Mouse (Mus musculus) kidney, adult 8-10 months (tissue): ENCODE measurements around the gene Gas6.

Source experiments
- DNase-seq, 2 experiments: peaks; one replicate each; pipeline ENCODE4 v3.0.0; 2022

The Gas6 gene

DNA sequence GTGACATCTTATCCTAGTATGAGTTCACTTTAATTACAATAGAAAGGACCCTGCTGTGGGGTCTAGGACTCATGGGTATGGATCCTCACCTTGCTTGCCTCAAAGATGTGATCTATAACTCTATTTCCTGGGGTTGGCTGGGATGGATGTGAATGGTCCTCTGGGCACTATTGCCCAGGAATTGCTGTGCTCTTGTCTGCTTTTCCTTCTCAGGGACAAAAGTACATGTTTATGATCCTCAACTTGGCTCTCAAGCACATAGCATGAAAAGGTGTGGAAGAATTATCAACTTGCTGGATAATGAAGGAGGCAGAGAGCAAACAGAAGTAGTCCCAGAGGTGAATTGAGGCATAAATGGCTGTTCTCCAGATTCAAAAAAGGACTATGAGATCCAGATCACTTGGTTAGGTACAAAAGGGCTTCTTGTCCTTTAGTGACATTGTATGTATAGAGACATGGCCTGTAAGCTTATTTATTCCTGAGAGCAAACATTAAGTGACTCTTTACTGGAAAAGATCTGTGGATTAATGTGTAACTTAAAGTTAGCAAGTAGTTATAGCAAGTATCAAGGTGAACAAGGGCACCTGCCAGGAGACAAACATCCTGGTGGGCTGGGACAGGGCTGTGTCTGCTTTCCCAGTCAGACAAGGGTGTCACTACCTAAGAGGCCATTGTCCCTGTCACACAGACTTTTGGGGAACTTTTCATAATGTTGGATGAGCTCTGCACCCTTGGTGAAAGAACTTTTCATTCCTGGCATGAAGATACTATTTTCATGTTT is 10.8 kb upstream of the Gas6 start:
- DNase-seq, result peak; percentile 52 to 73

DNA sequence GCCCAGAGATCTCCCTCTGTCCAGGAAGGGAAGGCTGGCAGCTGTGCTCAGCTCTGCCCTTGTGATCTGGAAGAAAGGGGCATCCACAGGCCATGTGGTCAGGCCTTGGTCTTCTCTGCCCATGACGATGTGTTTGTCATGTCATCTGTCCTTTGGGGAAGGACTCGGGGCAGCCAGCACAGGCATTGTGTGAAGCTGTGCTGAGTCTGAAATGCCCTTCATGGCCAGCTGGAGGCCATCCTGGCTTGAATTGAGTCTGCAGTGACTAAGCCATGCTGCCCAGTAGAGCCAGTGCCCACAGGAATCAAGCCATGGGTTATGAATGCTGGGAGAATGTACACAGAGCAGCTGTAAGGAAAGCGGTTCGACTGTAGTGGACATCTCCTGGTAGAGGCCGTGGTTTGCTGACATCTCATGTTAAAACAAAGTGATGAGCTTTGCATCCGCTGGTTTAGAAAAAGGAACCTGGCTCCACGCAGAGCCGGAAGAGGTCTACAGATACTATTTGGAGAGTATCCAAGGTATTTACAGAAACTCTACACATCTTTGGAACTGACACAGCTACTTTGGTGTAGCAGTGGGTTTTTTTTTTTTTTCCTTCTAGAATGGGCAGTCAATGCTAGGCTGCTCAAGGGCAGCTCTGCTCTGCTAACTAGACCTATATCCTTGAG is 9.8 kb upstream of the Gas6 start:
- no peak for DNase-seq

DNA sequence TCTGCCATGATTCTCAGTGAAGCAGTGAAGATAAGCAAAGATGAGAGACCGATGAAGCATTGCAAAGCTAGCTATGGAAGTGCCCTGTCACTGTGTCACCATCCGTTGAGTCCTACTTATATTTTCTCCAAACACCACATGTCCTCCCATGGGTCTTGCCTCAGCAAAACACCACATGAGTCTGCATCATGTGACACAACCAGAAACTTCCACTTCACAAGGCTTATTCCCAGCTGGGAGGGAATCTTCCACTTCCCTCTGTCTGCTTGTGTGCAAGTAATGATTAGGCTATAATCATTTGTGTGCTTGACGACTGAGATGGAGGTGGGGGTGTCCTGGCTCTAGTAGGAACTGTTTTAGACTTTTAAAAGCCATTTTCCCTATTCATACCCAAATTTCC is 6.9 kb upstream of the Gas6 start:
- DNase-seq, result no peak

DNA sequence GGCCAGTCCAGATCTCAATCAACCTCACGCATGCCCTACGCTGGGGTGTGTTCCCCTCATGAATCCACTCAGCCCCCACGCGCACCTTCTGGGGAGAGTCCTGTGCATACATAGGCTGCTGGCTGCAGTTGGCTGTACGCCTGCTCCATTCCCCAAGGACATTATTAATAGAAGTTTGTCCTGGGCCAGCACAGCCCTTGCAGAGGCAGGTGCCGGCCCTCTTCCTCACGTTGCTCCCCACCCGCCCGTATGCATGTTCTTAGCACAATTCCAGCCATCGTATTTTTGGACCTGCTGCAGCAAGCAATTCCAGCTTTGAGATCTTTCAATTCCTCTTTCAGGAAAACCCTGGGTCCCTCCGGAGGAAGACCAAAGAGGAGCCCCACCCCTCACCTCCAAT is 1.3 kb downstream of the Gas6 start:
- peak; percentile 62 to 71 for DNase-seq

- peak; percentile 74 to 81 for DNase-seq
Observed at GRCm38 (mm10) chr8:13492198-13492995, 1.9 kb downstream of the Gas6 start.

- no peak for DNase-seq
Observed at GRCm38 (mm10) chr8:13491491-13492010, 2.7 kb downstream of the Gas6 start.

DNA sequence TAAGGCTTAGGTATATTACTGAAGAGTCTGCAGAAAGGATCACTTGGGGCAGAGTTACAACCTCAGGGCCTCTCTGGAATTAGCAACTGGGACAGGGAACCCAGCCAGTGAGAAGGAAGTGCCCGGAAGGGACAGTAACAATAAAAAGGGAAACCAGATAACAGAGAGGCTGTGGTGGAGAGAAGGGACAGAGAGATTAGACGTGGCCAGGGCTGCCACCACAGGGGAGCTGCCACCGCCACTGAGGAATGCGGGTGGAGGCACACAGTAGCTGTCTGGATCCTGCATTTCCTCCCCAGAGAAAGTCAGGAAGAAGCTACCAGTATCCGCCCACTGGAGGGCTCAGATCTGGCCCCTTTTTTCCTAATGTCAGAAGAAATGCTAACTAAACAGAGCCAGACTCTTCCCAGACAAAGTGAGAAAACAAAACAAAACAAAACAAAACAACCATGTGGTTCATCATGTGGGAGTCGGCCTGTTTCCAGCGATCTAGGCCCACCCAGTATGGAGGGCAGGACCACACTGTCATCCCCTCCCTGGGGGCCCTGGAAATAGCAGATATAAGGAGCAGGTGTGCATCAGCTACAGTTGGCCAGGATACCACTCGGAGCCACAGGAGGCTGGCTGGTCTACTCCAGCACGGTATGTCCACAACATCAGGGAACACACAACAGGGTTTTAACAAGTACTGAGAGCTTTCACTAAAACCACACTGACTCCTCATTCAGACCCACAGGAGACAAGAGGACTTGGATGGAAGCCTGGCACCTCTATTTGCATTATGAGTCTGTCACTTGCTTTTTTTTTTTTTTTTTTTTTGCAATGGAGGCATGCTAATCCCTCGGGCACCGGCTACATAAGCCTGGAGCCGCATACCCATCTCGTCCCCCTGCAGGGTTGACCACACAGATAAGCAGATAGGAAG is 4.0 kb downstream of the Gas6 start:
- DNase-seq, result peak in 1 of 2 experiments; percentile 52

- DNase-seq, result no peak
Observed at GRCm38 (mm10) chr8:13489351-13489750, 4.9 kb downstream of the Gas6 start.

- DNase-seq, result no peak
Observed at GRCm38 (mm10) chr8:13483191-13483590, 11.1 kb downstream of the Gas6 start.

DNA sequence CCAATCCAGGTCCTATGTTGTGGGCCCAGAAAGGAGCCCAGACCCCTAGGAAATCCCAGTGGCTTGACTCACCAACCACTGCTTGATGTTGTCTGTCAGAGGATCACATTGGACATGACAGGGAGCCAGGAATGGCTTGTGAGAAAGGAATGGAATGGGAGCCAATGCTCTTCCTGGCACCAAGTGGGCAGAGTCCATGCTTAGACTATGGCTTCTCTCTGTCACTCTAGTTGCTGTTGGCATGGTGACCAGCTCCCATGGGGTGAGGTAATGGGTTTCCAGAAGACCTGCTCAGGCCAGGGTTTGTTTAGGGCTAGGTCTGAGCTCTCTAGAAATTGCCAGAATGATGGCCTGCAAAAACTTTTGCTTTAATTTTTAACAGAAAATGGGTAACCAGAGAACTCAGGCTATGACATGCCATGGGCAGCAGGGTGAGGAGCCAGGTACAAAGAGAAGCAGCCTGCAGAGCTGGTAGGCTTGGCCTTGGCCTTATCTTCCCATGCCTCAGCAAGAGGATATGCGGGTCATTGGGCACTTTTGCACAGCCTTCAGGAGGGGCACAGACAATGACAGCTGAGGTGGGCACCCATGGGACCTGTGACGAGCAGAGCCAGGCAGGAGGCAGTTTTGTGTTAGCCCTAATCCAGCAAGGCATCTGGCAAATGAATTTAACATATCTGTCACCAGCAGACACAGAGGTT is 12.0 kb downstream of the Gas6 start:
- DNase-seq, result peak; percentile 83 to 90

DNA sequence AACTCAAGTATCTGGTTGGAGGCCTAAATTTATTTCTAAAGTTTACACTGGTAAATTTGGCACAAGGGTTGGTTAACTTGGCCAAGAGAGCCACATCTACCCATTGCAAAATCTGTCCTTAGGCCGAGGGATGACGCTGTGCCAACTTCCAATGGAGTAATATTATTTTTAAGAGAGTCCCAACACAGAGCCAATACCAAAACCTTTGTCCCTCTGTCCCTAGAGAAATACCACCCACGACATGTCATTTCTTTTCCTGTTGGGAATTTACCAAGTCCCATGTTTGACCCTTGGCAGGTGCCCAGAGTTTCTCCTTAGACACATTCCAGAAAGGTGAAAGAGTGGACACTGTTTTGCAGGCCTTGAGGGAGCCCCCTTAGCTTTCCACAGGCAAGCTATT is 12.7 kb downstream of the Gas6 start:
- DNase-seq, result peak; percentile 82 to 83

DNA sequence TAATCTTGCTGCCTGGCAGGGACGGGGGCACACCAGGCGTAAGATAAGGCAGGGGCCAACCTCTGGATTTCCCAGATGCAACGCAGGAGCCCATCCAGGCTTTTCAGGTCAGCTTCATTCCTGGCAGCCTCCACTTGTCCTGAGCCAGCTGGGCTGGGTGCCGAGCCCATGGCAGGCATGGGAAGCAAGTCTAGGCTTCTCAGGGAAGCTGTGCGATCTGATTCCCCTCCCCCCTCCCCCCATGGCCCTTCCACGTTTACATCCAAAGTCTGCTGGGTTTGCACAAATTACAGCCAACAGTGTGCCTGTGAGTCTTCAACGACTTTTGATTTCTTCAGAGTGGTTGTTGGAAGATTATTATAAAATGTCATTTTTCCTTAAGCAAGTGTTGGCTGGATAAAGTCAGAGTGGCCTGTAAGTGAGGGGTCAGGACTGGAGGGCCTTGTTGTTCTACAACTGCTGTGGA is 13.2 kb downstream of the Gas6 start:
- peak in 1 of 2 experiments; percentile 57 for DNase-seq

DNA sequence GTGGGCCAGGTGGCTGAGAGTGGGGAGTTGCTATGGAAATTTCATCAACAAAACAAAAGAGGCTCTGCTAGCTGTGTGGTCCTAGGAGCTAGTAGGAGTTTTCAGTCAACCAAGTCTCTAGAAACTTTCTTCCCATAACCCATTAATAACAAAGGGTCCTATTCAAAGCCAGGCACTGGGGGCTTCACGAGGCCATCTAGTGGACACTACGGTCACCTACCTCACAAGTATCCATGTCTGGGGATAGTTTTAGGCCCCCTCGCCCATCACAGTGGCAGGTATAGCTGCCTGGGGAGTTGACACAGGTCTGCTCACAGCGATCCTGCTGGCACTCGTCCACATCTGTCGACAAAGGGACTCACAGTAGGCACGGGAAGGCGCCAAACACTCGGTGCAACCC is 18.4 kb downstream of the Gas6 start:
- no peak for DNase-seq

DNA sequence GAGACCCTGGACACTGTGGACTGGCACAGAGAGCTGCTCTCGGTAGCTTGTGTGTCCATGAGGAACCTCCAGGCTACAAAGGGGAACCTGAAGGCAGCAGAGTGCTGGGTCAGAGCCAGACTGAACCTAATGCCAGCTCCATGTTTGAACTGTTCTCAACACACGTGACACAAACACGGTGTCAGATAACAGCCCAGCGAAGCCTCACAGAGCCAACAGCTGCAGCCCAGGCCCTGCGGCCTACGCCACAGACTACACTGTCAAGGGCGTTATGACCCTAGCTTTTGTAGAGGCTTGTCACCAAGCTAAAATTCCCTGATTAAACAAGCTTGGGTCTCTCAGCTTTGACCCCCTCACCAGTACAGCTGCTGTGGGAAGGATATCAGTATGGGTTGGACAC is 22.0 kb downstream of the Gas6 start:
- DNase-seq, result no peak

GRCm38 (mm10) chr8:13471484-13471883 is 22.8 kb downstream of the Gas6 start:
- DNase-seq, result no peak

DNA sequence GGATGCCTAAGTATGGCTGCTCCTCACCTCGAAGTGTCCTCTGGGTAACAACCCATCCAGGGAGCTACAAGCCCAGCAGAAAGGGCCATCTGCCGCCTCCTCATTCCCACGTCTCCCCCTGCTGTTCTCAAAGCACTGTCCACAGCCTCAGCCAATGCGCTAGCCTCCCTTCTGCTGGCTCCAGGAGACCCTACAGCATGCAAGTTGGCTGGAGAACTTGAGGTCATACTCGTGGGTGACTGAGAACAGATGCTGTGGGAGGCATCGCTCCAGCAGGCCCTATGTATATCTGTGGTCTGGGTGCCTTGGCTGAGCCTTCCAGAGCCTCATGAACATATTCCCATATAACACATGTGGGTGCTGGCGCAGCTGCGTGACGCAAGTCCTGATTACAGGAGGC is 25.6 kb downstream of the Gas6 start:
- DNase-seq, result no peak

GRCm38 (mm10) chr8:13466989-13467388 is 27.3 kb downstream of the Gas6 start:
- no peak for DNase-seq

DNA sequence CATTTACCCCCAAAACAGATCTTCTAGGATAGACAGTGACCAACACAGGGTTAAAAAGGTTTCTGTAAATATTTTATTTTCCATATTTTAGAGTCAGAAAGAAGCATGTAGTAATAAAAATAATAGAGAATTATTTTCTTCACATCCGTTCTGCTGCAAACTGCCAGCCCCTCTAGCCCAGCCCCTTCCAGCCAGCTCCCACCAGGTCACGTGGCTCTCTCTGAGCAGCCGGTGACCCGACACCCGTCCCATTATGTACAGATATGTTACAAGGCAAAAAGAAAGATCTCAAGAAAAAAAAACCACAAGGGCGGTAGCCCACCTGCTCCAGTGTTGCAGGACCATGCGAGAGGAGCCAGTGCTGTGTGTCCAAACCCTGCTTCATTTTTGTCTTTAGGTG is 29.0 kb downstream of the Gas6 start:
- DNase-seq, result no peak

DNA sequence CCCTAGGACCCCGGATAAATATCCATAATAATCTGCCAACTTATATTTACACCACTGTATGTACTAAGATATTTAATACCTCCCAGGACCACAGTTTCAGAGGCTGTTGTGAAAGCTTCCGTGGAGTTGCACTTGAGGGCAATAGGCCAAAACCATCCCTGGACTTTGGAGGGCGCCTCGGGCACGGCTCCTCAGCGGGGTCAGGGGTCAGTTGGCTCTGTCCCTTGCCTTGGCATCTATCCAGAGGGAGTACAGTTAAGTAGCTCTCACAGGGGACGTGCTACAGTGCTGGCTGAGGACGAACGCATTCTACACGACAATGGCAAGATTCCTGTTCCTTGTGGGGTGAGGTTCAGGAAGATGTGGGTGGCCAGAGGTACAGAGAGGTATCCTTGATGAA is 31.9 kb downstream of the Gas6 start:
- peak; percentile 95 to 97 for DNase-seq

GRCm38 (mm10) chr8:13461843-13462242 is 32.4 kb downstream of the Gas6 start:
- DNase-seq, result peak; percentile 60 to 77

DNA sequence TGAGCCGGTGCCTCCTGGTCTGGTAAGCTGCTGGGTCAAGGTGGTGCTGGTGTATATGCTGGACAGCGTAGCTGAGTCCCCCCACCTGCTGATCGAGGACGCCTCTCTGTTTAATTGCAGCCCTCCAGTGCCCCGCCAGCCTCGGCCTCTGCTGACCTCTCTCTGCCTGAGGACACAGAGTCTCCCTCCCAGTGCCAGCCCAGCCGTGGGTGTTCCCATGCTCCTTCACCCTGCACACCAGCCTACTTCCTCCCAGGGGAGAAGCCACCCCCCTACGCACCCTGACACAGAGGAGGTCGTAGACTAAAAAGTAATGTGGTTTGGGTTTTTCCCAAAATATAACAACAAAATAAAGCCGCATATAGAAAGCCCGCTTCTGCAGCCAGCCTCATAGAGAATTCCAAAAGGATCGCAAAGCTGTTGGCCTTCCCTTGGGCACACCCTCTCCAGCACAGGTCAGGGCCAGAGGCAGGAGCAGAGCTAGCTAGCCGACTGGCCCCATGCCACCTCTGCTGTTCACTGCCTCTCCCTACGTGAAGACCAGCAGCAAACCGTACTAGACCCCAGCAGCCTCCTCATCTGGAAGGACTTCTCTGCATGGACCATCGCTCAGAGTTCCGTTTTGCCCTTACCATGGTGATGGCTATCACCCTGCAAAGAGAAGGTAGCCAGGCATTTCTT is 33.1 kb downstream of the Gas6 start:
- peak in 1 of 2 experiments; percentile 46 for DNase-seq
